Mouse (Mus musculus) hindbrain, embryonic 14.5 days (tissue): Measurements from ENCODE around the gene D630023F18Rik. TPM values are rescaled to one million over a fixed set of nuclear protein-coding genes. Genes with fewer than 3 reads are reported as not detected.

Experiments
- ATAC-seq: fragments of 200-750 bp; cut with Nextera tagmentation; 2 replicates; pipeline ENCODE4 v1.8.0; 2017; ENCODE audit warnings: moderate number of reproducible peaks, mild to moderate bottlenecking, moderate TSS enrichment, moderate library complexity; ENCODE audit not compliant: low FRiP score
- DNase-seq: peaks from one replicate; pipeline ENCODE4 v3.0.0-alpha.2; 2015; ENCODE audit warnings: low spot score
- H3K27ac ChIP-seq: fragments of 300-500 bp; sonication (generic); 2 replicates; pipeline ENCODE4 v1.5.1; 2014; ENCODE audit warnings: mild to moderate bottlenecking, moderate library complexity
- H3K27me3 ChIP-seq: fragments of 300-500 bp; sonication (generic); 2 replicates; pipeline ENCODE4 v1.6.1; 2014; ENCODE audit warnings: mild to moderate bottlenecking, low read length, mixed read lengths; ENCODE audit not compliant: control insufficient read depth, insufficient read depth
- H3K36me3 ChIP-seq: fragments of 300-500 bp; sonication (generic); replicated peaks from 2 replicates; pipeline ENCODE4 v1.6.1; 2014; ENCODE audit not compliant: control insufficient read depth, insufficient read depth
- H3K4me1 ChIP-seq: fragments of 300-500 bp; sonication (generic); replicated peaks from 2 replicates; pipeline ENCODE4 v1.6.1; 2014; ENCODE audit warnings: antibody characterized with exemption, low read length, mixed read lengths; ENCODE audit not compliant: control insufficient read depth, insufficient read depth
- H3K4me2 ChIP-seq: fragments of 300-500 bp; sonication (generic); replicated peaks from 2 replicates; pipeline ENCODE4 v1.6.1; 2014; ENCODE audit warnings: mild to moderate bottlenecking, moderate library complexity
- H3K4me3 ChIP-seq: fragments of 300-500 bp; sonication (generic); replicated peaks from 2 replicates; pipeline ENCODE4 v1.5.1; 2014; ENCODE audit warnings: mild to moderate bottlenecking, low read length
- H3K9ac ChIP-seq: fragments of 300-500 bp; sonication (generic); 2 replicates; pipeline ENCODE4 v1.6.1; 2014
- H3K9me3 ChIP-seq: fragments of 300-500 bp; sonication (generic); 2 replicates; pipeline ENCODE4 v1.6.1; 2016; ENCODE audit warnings: low read length; ENCODE audit not compliant: control insufficient read depth
- whole genome bisulfite sequencing: fragments of 180-500 bp; shearing (Covaris S2); extraction: QIAGEN DNeasy Blood & Tissue Kit; methylation state at CpG from one replicate; pipeline ENCODE4 v1.1.7; 2014; 5-methylcytosine and 5-hydroxymethylcytosine counted together
- polyA plus RNA-seq: library from polyadenylated mRNA; unstranded; fragments of >200 nt; fragmentation: Nextera tagmentation; extraction: Ambion mirVana; gene quantifications from 2 replicates; pipeline ENCODE4 v1.2.1, GENCODE M21; 2014

D630023F18Rik gene
- polyA plus RNA-seq, 1 experiment from 2014 or later, result 1.4 TPM

DNA sequence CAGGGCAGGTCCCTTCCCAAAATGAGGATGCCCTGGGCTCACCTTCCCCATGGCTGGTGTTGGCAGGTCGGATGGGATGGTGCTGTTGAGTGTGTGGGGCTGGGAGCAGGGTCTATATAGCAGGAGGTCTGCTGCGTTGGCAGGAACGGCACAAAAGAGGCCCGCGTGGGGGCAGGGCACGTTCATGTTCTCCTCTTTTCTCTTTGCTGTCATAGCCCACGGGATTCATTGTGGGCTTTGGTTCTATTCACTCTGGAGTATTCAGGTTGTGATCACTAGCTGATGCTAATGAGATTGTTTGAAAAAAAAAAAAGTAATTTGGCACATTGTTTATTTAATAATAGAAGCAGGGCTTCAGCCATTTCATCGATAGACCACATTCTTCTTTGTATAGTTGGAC, 59.7 kb downstream of the D630023F18Rik start, which contains the start of gene Crygd:
TSS of gene Crygd (minus strand) at position 101 of the 400 bp plus-strand sequence.
- WGBS, result 48% methylated on average over 8 of the region's 8 CpGs
- no peaks in the 10 kb centered on the region for H3K27me3 ChIP-seq
- DNase-seq, result no peak

More for the DNA sequence above, 59.7 kb downstream of the D630023F18Rik start, which contains the start of gene Crygd:
- Histone ChIP-seq H3K27ac (no peak within 1 kb of the TSS), H3K9ac (no peak within 1 kb of the TSS), H3K36me3 (no peaks in the 10 kb centered on the region), H3K9me3 (no peaks in the 10 kb centered on the region), H3K4me2 (no peak within 1 kb of the TSS), H3K4me1 (no peaks in the 10 kb centered on the region), H3K4me3 (no peak within 1 kb of the TSS)
- ATAC-seq, result no peak

Other genes with a start within 250 kb of the D630023F18Rik start
- gene Plekhm3, start 166.4 kb downstream of the D630023F18Rik start, polyA plus RNA-seq, result 9.1 and 10.4 TPM in 2 replicates
- gene Akr1cl, start 90.5 kb downstream of the D630023F18Rik start, polyA plus RNA-seq, result not detected in 2 replicates
- not detected in 2 replicates for gene Cryge, start 72.1 kb downstream of the D630023F18Rik start, polyA plus RNA-seq
- gene Crygd, start 59.8 kb downstream of the D630023F18Rik start, polyA plus RNA-seq, result not detected in 2 replicates
- gene Crygc, start 49.5 kb downstream of the D630023F18Rik start, polyA plus RNA-seq, result not detected in 2 replicates
- gene Crygb, start 40.9 kb downstream of the D630023F18Rik start, polyA plus RNA-seq, result 0.99 TPM in 1 of 2 replicates, not detected in the other
- gene Cryga, start 19.8 kb downstream of the D630023F18Rik start, polyA plus RNA-seq, result not detected in 2 replicates
- gene Gm28845, start 3.7 kb downstream of the D630023F18Rik start, polyA plus RNA-seq, result 0.29 TPM in 1 of 2 replicates, not detected in the other
- gene Idh1, start 63.3 kb upstream of the D630023F18Rik start, polyA plus RNA-seq, result 510 and 574 TPM in 2 replicates
- gene Pikfyve, start 63.5 kb upstream of the D630023F18Rik start, polyA plus RNA-seq, result 17.3 and 20.7 TPM in 2 replicates
- 2.6 and 4.3 TPM in 2 replicates for gene Pth2r, start 158.8 kb upstream of the D630023F18Rik start, polyA plus RNA-seq